Mouse (Mus musculus) lung, adult 2 months (tissue): Measurements from ENCODE around the gene Ptbp1.

Experiments used
- CTCF ChIP-seq: fragments of 200-500 bp; IDR thresholded peaks from 2 replicates; pipeline ENCODE4 v1.5.1; 2011; ENCODE audit warnings: mild to moderate bottlenecking, low read length, control low read depth; ENCODE audit not compliant: insufficient read depth
- POLR2A ChIP-seq: fragments of 200-500 bp; IDR thresholded peaks from 2 replicates; pipeline ENCODE4 v1.6.1; 2011; ENCODE audit warnings: low read depth, mild to moderate bottlenecking, control low read depth, low read length, borderline replicate concordance; ENCODE audit errors: extremely low read depth

- TF ChIP-seq POLR2A (no peak), CTCF (no peak)
These were observed 42.1 kb downstream of the Ptbp1 start for GRCm38 (mm10) chr10:79896306-79896705.
